Comparison of ENCODE assay signal across 12 mouse cellular contexts in the genomic region with DNA sequence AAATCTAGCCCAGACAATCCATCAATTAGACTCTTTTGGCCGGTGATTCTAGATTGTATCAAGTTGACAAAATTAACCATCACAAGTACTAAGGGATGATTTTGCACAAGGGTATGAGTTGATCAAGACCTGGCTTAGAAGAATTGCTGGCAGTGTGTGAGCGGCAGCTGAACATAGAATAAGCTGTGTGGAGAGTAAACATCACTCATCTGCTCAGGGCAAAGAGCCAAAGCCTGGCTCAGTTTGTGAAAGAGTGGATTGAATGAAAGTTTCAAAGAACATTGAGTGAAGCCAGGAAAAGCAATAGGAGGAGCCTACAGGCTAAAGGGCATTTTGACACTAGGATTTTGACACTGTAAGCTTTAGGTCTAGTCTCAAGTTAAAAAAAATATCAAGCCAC.
DNase-seq lines count a peak whose midpoint lies in the region; ATAC-seq and TF ChIP-seq lines count a peak whose summit lies in the region.
"Had no signal": no experiment of that assay in that cellular context is flagged by ENCODE, and none has a peak within 500 bp of the region (broad histone marks: within the 10 kb centered on the region; RNA-seq: fewer than 3 reads in every experiment).

No protein-coding gene starts in this region.

- 65% methylated on average over 2 of the region's 2 CpGs for WGBS in cerebellum, adult 2 months

- no peak for ATAC-seq in granulocyte monocyte progenitor cell, adult 5-6 weeks (replicated peaks; ENCODE audit: poor library complexity, severe bottlenecking)
- ATAC-seq: forebrain, embryonic 15.5 days had no signal

- H3K4me3 ChIP-seq in cerebellum, adult 2 months (replicated peaks; ENCODE audit: insufficient read depth, low read depth, low read length) = no peak overlapping the region
- H3K4me3 ChIP-seq: forebrain, embryonic 15.5 days; heart, embryonic 10.5 days; limb, embryonic 13.5 days; myocyte had no signal

- no peaks in the 10 kb centered on the region for H3K27me3 ChIP-seq in cerebellum, adult 2 months (ENCODE audit: control insufficient read depth, insufficient read depth, low read length)
- H3K27me3 ChIP-seq: forebrain, embryonic 15.5 days; limb, embryonic 13.5 days had no signal

- no peak for TF ChIP-seq POLR2A in cerebellum, adult 2 months (IDR thresholded peaks at IDR 0.05; ENCODE audit: borderline replicate concordance, insufficient read depth, low read length)

- peak; percentile 14 to 31 for DNase-seq in left cerebral cortex, postnatal 10 days (ENCODE audit: extremely low spot score in 1 of 2, low spot score in 2 of 2)
- no peak for DNase-seq in left cerebral cortex, adult 11 months (ENCODE audit: low spot score)
- DNase-seq in cerebellum, adult 2 months = peak; percentile 25 to 28
- peak; percentile 73 to 83 for DNase-seq in cerebellum, postnatal 10 days
- peak; percentile 38 to 45 for DNase-seq in layer of hippocampus, postnatal 36 days
- DNase-seq in neural tube, embryonic 10.5 days (ENCODE audit: extremely low spot score, low spot score) = no peak
- DNase-seq: kidney, adult 9 months had no signal

- no peak for TF ChIP-seq CTCF in cerebellum, adult 2 months (IDR thresholded peaks at IDR 0.05; ENCODE audit: borderline replicate concordance, insufficient read depth, low read depth, low read length)

- peaks cover 7% of the 10 kb centered on the region; the same call in 1 of the 2 replicates for H3K4me1 ChIP-seq in cerebellum, adult 2 months (ENCODE audit: control insufficient read depth, insufficient read depth, low read length)
- H3K4me1 ChIP-seq: forebrain, embryonic 15.5 days; heart, embryonic 10.5 days; limb, embryonic 13.5 days had no signal

- intact Hi-C loops in left cerebral cortex, postnatal 10 days (cut with DNase I) = no loop called here

- H3K27ac ChIP-seq in cerebellum, adult 2 months (ENCODE audit: insufficient read depth, low read length) = no peak overlapping the region
- H3K27ac ChIP-seq: forebrain, embryonic 15.5 days; heart, embryonic 10.5 days; limb, embryonic 13.5 days had no signal

Comparison
In these comparisons a context has a peak if more than half of its experiments do, and no peak if none do; other contexts are left out.
1. DNase-seq: peak in left cerebral cortex, postnatal 10 days (2 of 2), cerebellum, adult 2 months (2 of 2), cerebellum, postnatal 10 days (2 of 2) and layer of hippocampus, postnatal 36 days (2 of 2); none in left cerebral cortex, adult 11 months (single experiment) and neural tube, embryonic 10.5 days (single experiment).